Mouse (Mus musculus): Measurements from ENCODE around the gene Pibf1.

DNA sequence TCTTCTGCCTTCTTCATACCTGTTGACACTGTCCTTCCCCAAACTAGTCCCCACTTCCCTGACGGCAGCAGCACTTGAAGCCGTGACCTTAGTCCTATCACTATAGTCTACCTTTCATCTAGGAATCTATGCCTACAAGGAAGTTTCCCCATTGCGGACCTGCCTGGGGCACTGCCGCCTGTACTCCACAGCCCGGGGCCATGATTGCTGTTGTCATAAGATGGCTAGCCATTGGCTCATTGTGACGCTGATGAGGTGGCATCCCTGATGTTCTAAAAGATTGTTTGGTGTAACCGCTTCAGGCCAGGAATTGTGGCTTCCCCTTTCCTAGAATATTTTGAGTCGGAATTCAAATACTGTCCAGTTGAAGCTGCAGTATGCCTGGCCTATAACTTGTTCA is 195.2 kb downstream of the Pibf1 start:
- no peak for TF ChIP-seq CTCF (IDR thresholded peaks at IDR 0.05)
- TF ChIP-seq POLR2A (IDR thresholded peaks at IDR 0.05; ENCODE audit: insufficient read depth, low read depth, low read length) = no peak

Measured in heart, adult 2 months (tissue).